Mouse (Mus musculus) telencephalon, adult 2 months (tissue): ENCODE measurements around the gene Bcl6b.
A peak's percentile ranks its signal among the peaks of the same experiment; 100 is the strongest.

Experiments
- DNase-seq: peaks from one replicate; pipeline ENCODE4 v3.0.0-alpha.2; 2011; ENCODE audit warnings: low read depth, low spot score

Gene Bcl6b

DNA sequence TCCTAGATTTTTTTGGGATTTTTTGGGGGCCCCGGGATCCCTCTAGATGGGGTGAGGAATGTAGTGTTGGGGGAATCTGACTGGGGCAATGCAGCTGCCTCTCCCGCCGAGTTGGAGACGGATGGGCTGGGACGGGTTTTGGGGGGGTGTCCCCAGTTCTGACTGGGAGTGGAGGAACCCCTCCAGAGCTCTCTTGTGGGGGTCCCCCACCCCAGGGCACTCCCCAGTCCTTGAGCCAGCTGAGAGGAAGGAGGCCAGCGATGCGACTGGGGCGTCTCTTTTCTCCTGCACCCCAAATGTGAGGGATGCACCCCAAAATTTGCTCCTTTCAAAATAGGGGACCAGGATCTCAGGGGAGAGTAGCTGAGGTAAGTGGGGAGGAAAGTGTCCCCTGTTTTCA, 3.4 kb upstream of the Bcl6b start:
- no peak for DNase-seq

DNA sequence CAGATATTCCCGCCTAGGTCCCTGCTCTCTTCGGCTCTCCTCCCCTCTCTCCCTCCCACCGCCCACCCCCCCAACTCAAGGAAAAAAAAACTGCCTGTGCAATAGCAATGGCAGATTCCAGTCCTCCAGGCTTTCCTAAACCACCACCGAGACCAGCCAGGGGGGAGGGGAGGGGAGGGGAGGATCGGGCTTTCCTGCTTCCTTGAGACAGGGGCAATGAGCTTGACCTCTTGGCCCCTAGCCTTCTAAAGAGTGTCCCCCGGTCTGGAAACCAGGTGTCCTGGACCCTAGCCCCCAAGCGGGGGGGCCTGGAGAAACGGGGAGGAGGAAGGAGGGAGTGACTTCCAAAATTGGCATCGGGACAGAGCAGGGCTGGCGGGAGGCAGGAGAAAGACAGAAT, 2.9 kb upstream of the Bcl6b start:
- no peak for DNase-seq

DNA sequence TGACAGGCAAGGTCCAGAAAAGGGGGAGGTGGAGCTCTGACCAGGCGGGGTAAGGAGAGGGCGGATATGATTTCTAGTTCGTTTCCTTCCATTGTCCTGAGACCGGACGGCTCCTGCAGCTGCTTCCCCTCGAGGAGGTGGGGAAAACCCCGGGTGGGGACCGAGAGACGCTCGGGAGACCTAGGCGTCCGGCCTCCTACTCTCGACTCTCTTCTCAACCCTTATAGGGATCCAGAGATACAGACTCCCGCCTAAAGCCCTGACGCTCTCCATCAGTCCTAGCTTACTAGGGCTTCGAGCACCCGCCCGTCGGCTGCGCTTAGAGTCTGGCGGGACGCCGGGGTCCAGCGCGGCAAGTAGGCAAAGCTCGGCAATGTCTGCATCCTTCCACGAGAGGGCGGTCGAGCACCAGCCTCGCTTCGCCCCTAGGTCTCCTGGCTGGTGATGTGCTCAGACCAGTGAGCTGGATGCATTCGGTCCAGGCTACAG, 685 bp upstream of the Bcl6b start:
- DNase-seq, result no peak

DNA sequence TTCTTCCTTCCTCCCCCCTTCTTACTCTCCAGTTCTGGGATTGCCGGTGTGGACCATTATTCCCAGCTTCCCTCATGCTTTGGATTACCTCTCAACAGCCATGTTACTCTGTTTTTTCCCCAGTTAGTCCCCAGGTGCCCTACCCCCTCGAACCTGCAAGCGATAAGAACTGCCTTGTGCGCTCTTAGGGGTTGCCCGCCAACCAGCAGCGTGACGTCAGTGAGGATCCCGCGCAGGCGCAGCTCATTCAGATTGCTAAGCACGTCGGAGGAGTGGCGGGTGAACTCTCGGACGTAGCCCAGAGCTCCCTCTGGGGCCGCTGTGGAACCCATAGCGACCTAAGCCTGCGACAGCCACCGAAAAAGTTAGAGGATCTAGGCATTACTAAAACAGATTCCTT, 770 bp downstream of the Bcl6b start:
- DNase-seq, result no peak

DNA sequence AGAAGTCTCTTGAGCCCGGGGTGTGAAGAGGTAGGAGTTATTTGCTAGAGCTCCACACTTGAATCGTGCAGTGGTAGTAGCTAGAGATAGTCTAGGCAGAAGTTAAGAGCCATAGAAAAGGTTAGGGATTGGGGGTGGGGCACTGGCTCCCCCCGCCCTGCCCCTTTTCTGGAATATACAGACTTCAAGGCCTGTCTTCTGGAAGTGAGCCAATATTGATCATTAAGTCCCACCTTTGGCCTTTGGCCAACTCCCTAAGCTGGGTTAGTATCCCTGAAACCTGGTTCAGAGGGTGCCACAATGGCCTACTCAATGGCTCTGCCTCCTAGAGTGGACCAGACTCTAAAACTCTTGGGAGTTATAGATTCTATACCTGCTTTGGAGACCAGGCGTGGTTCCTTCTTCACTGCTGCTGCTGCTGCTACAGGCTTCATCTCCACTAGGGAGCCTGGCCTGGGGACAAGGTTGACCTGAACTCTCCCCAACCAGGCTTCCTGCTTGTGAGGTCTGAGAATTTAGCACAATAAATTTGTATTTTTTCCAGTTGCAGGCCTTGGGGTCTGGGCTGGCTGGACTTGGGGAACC, 1.8 kb downstream of the Bcl6b start:
- no peak for DNase-seq

DNA sequence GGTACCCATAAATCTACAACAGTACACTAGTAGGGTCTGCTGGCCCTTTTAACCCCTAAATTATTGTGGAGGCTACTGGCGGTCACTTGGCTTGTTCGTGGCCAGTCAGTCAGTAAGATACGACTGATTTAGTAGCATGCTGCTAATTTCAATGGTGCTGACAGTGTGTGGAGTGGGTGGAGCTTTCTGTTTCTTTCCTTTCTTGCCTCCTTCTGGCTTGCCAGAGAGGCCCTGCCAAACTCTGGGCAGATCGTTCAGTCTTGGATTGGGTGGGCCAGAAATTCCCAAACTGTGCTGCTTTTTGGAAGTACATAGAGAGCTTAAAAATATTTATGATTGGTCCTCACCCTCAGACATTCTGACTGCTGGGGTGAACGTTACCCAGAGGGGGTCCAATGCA, 2.5 kb downstream of the Bcl6b start:
- no peak for DNase-seq

DNA sequence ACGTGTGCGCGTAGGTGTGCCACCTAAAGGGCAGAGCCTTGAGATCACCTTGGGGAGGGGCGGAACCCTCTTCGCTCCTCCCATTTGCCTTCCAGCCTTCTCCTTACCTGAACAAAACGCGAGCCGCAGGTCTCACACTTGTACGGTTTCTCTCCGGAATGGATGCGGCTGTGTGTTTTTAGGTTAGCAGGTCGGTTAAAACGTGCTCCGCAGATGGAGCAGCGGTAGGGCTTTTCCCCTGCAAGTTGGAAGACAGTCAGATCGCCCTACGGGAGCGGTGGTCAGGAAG, 3.1 kb downstream of the Bcl6b start:
- no peak for DNase-seq

DNA sequence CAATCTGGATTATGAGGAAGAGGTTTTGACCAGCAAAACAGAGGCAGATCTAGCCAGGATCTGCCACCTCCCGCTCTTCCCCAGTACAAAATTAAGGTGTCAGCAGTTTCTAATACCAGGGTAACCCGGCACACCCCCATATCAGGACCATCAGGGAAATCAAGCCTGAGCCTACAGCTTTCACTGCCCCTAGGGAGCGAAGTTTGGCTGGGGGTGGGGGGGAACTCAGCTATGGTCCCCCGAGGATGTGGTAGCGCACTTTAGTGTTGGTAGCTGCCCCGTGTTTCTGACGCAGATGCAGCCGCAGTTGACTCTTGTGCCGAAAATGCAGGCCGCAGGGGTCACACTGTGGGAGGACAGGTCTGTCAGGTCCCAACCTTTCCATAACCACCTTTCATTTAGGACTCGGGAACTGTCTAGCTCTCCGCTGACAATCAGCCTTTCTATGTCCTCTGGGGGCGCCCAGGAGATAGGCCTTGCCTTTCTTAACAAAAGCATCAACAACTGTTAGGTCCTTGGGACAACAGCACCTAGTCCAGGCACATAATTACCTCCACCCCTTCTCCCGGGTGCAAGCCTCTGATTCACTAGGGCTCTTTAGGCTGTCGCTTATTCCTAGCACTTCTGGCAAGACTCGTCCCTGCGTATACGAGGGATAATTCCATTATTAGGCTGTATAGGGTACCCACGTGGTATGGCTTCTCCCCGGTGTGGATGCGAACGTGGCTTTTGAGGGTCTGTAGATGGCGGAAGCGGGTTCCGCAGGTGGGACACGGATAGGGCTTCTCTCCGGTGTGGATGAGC, 3.6 kb downstream of the Bcl6b start:
- DNase-seq, result no peak

DNA sequence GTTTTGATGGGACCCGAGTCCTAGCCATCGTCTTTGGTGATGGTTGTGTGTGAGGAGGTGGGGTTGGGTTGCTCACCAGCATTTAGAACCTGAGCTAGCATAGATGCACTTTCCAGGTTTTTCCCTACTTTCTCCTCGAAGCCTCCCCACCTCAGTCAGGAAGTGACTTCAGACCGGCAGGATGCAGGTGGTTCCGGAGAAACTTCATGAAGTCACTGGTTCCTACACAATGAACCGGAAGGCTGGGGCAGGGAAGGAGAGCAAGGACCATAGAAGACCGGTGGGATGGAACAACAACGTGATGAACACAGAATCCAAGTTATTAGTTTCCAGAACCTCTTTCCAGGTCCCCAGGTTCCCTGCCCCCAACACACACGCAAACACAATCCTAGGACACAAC, 5.9 kb downstream of the Bcl6b start:
- no peak for DNase-seq

DNA sequence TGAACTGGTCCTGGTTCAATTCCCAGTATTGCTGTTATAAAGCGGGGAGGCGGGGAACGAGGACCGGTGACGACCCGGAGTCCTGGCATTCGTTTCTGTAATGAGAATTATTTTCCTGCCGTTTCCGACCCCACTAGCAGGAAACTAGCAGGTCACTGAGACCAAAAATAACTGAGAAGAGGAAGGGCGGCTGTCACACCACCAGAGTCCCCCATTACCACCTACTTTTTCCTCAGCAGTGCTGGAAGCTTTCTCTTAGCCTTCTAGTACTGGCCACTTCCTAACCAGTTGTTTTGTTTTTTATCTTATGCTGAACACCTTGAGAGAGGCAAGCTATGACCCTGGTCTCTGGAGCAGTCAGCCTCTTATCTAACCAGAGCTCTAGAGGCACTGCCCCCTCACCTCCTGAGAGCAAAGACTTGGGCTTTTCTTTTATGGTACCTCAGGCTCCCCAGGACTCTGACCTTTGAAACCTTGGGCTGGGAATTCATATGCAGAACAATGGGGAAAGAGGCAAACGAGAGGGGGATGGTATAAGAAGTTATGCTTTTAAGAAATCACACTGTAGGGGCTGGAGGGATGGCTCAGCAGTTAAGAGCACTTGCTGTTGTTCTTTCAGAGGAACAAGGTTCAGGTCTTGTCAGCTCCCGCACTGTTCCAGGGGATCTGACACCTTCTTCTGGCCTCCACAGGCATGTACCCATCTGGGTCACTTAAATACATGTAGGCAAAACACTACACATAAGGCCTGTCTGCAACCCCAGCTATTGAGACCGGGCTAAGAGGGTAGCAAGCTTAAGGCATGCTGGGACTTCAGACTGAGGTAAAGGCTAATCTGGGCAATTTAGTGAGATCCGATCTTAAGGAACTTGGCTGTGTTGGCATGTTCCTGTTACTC, 7.7 kb downstream of the Bcl6b start:
- DNase-seq, result no peak

DNA sequence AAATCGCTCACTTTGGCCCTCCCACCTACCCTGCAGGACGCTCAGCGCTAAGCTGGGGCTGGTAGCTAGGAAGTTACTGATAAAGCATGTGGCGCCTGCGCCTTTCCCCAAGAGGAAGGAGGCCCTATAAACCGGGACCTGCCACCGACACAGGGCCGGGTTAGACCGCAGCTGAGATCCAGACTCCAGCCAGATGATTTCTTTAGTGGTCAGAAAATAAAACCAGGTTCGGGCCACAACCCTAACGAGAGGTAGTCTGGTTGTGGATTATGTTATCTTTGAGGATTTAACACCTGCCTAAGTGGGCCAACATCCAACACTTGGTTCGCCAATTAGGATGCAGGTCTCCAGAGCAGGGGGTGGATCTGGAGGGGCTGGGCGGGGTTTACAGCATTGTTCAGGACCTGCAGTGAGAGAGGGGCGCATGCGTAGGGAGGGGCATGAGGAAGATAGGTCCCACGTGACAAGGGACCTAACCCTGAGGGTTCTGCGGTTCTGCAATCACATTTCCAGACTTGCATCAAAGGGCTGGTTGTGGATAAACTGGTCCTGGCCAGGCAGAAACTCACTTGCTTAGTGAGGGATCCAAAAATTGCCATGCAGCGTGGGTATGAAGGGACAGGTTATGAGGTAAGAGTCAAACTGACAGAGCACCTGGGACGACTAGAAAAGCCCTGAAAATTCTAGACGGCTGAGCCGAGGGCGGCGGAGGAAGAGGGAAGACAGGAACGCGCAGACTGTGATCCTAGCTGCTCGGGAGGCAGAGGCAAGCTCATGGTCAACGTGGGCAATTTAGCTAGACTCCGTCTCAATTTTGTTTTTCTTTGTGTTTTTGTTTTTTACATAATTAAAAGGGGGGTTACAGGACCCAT, 8.6 kb downstream of the Bcl6b start, which contains the start of gene Slc16a13:
Gene Slc16a13, minus strand, starts transcription at position 334 of the 872 bp plus-strand sequence.
- DNase-seq, result peak; percentile 98

DNA sequence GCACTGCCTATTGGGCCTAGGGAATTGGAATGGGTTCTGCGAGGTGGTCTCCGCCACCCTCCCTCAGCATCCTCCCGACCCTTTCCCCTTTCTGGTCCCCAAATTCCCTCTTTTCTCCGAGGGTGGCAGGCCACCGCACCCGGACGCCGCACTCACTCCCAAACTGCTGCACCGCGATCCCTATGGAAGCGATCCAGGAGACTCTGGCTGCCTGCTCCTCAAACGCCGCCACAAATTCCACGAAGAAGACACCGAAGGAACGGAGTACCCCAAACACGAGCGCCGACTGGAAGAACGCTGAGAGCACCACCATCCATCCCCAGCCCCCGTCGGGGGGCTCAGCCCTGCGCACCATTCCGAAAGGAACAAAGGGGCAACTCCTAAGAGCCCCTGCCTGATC, 9.3 kb downstream of the Bcl6b start:
- DNase-seq, result no peak

DNA sequence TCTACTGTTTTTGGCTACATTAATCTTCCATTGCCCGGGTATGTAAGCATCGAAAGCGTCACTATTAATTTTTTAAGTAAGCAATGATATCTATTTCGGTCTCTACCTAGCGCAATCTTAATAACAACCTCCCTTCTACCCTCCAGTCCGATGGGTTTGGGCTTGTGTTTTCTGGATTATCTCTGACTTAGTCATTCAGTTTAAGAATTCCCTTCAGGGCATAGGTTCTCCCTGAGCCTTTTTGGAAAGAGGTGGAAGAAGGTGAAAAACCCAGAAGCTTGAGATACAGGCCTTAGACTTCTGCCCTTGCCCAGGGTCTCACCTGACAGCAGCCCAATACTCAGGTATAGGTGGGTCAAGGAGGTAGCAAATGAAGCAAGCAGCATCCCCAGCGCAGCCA, 9.7 kb downstream of the Bcl6b start:
- no peak for DNase-seq

DNA sequence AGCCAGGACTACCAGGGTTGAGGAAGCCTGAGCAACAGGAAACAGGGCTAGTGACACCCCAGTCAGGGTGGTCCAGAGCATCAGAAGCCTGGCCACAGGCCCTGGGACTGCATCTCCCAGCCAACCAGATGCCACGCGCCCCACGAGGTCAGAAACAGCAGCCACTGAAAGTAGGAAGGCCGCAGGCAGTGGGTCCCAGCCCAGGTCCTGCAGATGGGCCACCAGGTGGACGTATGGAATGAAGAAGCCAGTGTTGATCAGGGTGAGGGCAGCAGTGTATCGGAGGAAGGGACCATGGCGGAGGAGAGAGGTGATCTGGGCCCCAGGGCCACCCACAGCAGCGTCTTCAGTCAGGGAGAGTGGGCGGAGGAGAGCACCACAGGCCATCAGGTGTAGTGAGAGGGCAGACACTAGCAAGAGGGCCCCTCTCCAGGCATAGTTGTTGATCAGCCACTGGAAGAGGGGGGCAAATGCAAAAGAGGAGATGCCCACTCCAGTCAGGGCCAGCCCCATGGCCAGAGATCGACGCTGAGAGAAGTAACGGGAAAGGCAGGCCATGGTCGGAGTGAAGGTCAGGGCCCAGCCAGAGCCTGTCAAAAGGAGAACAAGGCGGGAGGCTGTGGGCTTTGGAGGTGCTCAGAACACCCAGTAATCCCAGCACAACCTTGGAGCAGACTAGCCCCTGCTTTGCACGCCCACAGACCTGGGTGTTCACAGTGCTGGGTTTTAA, 10.7 kb downstream of the Bcl6b start:
- DNase-seq, result no peak

DNA sequence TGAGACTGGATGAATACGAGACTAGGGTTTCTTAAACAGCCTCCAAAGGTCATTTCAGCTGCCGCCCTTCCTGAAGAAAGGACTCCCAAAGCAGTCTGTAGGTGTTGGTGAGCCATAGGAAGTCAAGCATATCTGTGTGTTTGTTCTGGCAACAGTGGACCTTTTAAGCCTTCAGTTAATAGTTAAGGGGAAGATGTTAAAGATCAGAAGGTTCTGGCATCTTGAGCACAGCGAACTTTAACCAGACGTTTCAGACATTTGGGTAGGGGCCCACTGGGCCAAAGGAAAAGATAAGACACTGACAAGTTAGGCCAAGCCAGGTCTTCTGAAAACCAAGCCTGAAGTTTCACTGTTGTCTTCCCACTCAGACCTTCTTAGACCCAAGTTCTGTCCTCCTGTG, 11.6 kb downstream of the Bcl6b start:
- DNase-seq, result no peak

DNA sequence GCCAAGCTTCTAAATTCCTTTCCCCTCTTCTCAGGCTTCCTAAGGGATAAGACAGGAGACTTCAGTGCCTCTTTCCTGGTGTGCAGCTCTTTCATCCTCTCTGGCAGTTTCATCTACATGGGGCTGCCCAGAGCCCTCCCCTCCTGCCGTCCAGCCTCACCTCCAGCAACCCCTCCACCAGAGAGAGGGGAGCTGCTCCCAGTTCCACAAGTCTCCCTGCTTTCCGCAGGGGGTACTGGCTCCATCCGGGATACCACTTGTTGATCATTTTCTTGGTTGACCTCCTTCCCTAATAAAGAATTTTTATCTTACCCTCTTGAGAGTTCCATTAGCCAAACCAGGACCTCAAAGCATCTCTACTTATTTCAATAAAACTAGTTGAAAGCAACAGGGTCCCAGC, 13.5 kb downstream of the Bcl6b start:
- no peak for DNase-seq

DNA sequence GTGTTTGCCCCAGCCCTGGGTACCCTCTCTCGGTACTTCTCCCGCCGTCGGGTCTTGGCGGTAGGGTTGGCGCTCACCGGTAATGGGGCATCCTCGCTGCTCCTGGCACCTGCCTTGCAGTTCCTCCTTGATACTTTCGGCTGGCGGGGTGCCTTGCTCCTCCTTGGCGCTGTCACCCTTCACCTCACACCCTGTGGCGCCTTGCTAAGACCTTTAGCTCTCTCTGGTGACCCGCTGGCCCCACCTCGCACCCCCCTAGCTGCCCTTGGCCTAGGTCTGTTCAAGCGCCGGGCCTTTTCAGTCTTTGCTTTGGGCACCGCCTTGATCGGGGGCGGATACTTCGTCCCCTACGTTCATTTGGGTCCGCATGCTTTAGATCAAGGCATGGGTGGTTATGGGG, 14.3 kb downstream of the Bcl6b start:
- DNase-seq, result no peak

DNA sequence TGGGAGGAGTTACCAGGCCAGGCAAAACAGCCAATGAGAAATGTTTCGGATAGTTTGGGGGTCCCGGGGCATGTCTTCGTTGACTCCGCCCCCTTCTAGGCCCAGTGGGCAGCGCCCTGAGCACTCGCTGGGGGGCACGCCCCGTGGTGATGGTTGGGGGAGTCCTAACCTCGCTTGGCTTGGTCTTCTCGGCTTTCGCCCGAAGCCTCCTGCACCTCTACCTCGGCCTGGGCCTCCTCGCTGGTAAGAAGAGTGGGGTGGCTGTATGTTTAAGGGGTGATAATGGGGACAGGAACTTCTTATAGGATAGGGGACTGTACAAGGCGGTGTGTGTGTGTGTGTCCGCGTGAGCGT, 14.8 kb downstream of the Bcl6b start:
- no peak for DNase-seq

DNA sequence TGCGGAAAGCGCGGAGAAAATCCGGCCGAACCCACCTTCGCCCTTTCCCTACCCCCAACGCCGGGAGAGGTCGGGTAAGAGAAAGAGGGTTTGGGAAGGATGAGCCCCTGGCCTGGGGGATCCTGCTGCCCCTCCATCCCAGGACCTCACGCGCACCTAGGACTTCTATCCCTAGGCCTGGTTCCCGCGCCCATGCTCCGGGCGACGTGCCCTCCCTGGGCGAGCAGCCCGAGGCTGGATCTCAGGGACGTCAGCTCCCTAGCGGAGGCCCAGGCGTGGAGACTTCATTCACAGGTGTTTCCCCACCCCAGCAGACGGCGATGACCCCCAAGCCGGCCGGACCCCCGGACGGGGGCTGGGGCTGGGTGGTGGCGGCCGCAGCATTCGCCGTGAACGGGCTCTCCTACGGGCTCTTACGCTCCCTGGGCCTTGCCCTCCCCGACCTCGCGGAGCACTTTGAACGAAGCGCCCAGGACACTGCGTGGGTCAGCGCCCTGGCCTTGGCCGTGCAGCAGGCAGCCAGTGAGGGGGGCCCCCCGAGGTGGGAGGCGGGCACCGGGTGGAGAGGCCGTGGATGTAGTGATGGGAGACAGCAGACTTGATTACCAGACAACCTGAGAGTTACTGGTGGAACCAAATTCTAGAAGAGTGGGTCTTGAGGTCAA, 15.3 kb downstream of the Bcl6b start:
- DNase-seq, result no peak

DNA sequence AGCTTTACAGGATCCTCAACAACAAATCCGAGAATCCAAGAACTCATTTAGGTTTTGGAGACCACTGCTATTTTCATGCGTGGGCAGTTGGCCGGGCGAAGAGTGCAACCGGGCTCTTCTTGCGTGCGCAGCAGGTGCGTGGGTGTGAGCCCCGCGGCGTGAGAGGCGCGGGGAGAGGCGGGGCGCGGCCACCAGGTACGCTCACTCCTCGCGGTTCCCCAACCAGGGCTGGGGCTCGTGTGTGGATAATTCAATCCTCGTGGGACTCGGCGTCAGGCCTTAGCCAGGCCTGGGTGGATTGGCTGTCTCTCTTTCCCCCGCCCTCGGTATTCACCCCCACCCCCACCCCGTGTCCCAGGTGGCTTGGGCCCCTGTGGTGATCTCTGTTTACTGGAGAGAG, 15.9 kb downstream of the Bcl6b start:
- no peak for DNase-seq
